Mouse (Mus musculus) hindbrain, embryonic 12.5 days (tissue): ENCODE results near the gene Obscn. TPM values are rescaled to one million over a fixed set of nuclear protein-coding genes. Genes with fewer than 3 reads are reported as not detected.

Experiments
- ATAC-seq: fragments of 200-750 bp; cut with Nextera tagmentation; 2 replicates; pipeline ENCODE4 v1.8.0; 2017; ENCODE audit warnings: moderate TSS enrichment; ENCODE audit not compliant: low FRiP score
- H3K27ac ChIP-seq: fragments of 300-500 bp; sonication (generic); 2 replicates; pipeline ENCODE4 v1.5.1; 2016; ENCODE audit warnings: mild to moderate bottlenecking
- H3K27me3 ChIP-seq: fragments of 300-500 bp; sonication (generic); 2 replicates; pipeline ENCODE4 v1.6.1; 2016; ENCODE audit warnings: mild to moderate bottlenecking
- H3K36me3 ChIP-seq: fragments of 300-500 bp; sonication (generic); 2 replicates; pipeline ENCODE4 v1.6.1; 2016; ENCODE audit warnings: mild to moderate bottlenecking
- H3K4me1 ChIP-seq: fragments of 300-500 bp; sonication (generic); 2 replicates; pipeline ENCODE4 v1.6.1; 2016
- H3K4me2 ChIP-seq: fragments of 300-500 bp; sonication (generic); replicated peaks from 2 replicates; pipeline ENCODE4 v1.6.1; 2016; ENCODE audit warnings: mild to moderate bottlenecking
- H3K4me3 ChIP-seq: fragments of 300-500 bp; sonication (generic); 2 replicates; pipeline ENCODE4 v1.5.1; 2016; ENCODE audit warnings: mild to moderate bottlenecking
- H3K9ac ChIP-seq: fragments of 300-500 bp; sonication (generic); 2 replicates; pipeline ENCODE4 v1.6.1; 2016; ENCODE audit warnings: mild to moderate bottlenecking, moderate library complexity
- H3K9me3 ChIP-seq: fragments of 300-500 bp; sonication (generic); replicated peaks from 2 replicates; pipeline ENCODE4 v1.6.1; 2016; ENCODE audit warnings: mild to moderate bottlenecking
- WGBS: fragments of 180-500 bp; shearing (Covaris S2); methylation state at CpG from one replicate; pipeline ENCODE4 v1.1.7; 2016; 5-methylcytosine and 5-hydroxymethylcytosine counted together
- polyA plus RNA-seq: library from polyadenylated mRNA; unstranded; fragments of >200 nt; fragmentation: Nextera tagmentation; extraction: Ambion mirVana; gene quantifications from 2 replicates; pipeline ENCODE4 v1.2.1, GENCODE M21; 2016

Obscn gene
- polyA plus RNA-seq, 1 experiment from 2014 or later = 0.28 TPM

DNA sequence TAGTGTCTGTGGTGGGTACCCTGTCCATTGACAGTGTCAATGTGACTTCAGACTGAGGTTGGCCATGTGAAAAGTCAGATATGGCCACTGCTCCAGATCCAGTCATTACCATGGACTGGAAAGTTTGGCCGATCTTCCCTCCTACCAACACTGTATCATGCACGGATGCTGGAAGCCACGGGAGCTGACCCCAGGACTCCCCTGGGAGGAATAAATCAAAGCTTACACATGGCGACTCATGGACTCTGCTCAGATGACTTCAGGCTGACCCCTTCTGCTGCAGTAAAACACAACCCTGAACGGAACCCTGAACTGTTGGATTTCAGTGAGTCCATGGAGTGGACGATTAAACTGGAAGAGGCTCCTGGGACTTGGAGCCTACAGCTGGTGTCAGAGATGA lies 109.8 kb downstream of the Obscn start:
- Histone ChIP-seq H3K27me3 (no peaks in the 10 kb centered on the region), H3K9me3 (no peaks in the 10 kb centered on the region), H3K4me3 (no peak overlapping the region), H3K36me3 (no peaks in the 10 kb centered on the region), H3K4me2 (no peak overlapping the region), H3K4me1 (no peaks in the 10 kb centered on the region), H3K27ac (no peak overlapping the region), H3K9ac (no peak overlapping the region)
- 76% methylated on average over 6 of the region's 6 CpGs for WGBS
- ATAC-seq = no peak

DNA sequence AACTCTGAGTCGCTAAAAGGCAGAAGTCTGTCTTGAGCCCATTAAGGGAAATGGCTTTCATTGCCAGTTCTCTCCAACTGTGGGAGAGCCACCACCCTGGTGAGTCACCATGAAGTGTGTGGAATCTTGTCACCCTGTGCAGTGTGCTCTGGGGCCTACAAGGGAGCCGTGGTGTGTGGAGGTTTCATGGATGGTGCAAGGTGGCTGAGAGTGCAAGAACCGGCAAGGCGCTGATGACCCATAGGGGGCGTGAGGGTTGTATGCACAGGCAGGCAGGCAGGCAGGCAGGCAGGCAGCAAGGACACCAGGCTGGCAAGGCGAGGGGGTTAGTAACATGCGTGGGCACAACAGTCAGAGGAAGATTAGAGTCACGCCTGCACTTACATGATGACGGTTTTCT lies 121.2 kb downstream of the Obscn start:
- ATAC-seq = no peak

DNA sequence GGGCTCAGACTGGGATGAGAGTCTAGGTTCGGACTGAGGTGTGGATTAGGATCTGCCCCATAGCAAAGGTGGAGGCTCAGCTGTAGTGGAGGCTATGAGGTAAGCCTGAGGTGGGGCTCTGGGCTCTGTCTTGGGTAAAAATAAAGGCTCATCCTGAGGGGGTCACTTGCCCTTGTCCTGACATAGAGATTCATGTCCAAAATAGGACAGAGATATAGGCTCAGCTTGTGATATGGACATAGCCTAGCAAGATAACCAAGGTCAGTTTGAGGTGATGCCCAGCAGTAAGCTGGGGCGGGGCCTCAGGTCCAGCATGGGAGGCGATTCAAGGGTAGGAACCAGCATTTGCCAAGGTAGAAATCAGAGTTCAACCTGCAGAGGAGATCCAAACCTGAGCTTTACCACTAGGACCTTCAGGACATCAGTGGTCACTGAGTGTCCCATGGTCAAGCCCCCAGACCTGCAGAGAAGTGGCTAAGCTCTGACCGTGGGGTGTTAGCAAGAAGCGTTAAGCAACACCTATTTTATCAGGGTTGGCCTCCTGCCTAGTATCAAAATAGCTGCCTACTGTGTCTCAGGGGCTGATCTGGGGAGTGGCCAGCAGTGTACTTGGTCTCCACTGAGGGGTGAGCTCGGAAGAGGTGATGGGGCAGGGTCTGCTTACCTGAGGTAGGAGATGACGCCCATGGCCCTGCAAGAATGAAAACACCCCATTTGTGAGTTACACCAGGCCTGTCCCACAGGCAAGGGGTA lies 133.7 kb downstream of the Obscn start:
- 78% methylated on average over 7 of the region's 7 CpGs for WGBS
- ATAC-seq = no peak
- Histone ChIP-seq H3K27me3 (0 out of 2 replicates have a peak, but pooled peaks cover under 1% of the 10 kb centered on the region), H3K4me2 (no peak overlapping the region), H3K4me3 (no peak overlapping the region), H3K27ac (no peak overlapping the region), H3K4me1 (no peaks in the 10 kb centered on the region), H3K36me3 (no peaks in the 10 kb centered on the region), H3K9ac (no peak overlapping the region), H3K9me3 (no peaks in the 10 kb centered on the region)

More for the DNA sequence above, 121.2 kb downstream of the Obscn start:
- H3K27ac ChIP-seq = no peak overlapping the region
- no peaks in the 10 kb centered on the region for H3K9me3 ChIP-seq
- no peaks in the 10 kb centered on the region for H3K4me1 ChIP-seq
- WGBS = 38% methylated on average over 9 of the region's 9 CpGs
- no peak overlapping the region for H3K9ac ChIP-seq
- H3K4me2 ChIP-seq = no peak overlapping the region
- H3K4me3 ChIP-seq = no peak overlapping the region
- H3K36me3 ChIP-seq = no peaks in the 10 kb centered on the region
- H3K27me3 ChIP-seq = peaks cover 5% of the 10 kb centered on the region

DNA sequence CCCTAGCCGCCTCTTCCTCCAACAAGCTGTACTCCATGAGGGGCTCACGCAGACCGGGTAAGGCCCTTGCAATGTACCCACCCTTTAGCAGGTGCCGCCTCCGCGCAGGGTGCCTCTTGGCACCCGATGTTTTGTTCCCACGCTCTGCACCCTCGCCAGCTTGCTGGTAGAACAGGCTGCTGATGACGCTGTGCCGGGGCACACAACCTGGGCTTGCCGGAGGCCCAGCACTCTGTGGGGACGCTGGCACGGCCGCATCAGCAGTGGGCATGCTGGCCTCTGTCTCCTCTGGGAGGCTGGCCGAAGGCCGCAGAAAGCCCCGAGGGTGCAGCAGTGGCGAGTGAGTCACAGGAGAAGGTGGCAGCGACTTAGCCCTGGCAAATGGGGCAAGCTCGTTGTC lies 135.6 kb downstream of the Obscn start:
- ATAC-seq = no peak
- H3K9me3 ChIP-seq = no peaks in the 10 kb centered on the region
- H3K27me3 ChIP-seq = peaks cover 16% of the 10 kb centered on the region
- WGBS = 93% methylated on average over 21 of the region's 21 CpGs
- H3K36me3 ChIP-seq = no peaks in the 10 kb centered on the region
- no peak overlapping the region for H3K27ac ChIP-seq
- no peak overlapping the region for H3K9ac ChIP-seq
- no peak overlapping the region for H3K4me3 ChIP-seq
- no peak overlapping the region for H3K4me2 ChIP-seq
- no peaks in the 10 kb centered on the region for H3K4me1 ChIP-seq

DNA sequence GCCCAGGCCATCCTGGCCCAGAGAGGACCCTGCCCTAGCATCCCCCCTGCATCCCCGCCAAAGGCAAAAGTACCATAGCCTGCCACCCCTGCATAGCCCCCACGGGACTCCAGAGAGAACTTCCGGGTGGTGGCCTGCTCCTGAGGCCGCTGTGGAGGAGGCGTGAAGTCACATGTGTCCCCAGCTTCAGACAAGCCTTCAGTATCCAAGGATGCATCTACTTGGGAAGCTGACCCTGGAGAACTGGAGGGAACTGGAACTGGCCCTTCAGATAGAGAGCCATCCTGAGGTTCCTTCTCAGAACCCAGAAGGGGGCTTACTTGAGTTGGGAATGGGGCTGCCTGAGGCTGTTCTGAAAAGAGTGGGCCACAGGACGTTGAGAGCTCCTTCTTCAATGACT lies 136.4 kb downstream of the Obscn start:
- WGBS = 80% methylated on average over 6 of the region's 6 CpGs
- no peak for ATAC-seq
- no peak overlapping the region for H3K27ac ChIP-seq
- H3K4me2 ChIP-seq = no peak overlapping the region
- no peaks in the 10 kb centered on the region for H3K4me1 ChIP-seq
- no peak overlapping the region for H3K9ac ChIP-seq
- H3K4me3 ChIP-seq = no peak overlapping the region
- H3K9me3 ChIP-seq = no peaks in the 10 kb centered on the region
- peaks cover 24% of the 10 kb centered on the region for H3K27me3 ChIP-seq
- H3K36me3 ChIP-seq = no peaks in the 10 kb centered on the region

DNA sequence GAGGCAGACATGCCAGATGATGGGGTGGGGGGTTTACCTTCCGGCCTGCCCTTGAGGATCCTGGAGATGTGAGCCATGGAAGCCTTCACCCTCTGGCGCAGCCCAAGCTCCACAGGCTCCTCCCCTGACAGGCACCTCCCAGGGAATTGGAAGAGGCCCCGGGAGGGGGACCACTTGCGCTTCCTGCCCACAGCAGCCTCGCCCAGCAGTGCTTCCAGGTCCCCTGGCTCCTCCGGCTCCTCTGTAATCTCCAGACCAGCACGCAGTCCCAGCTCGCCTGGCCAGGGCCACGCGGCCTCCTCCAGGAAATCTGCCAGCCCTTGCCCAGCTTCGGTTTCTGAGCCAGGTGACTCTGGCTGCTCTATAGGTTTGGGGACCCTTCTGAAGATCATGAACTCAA lies 137.0 kb downstream of the Obscn start:
- peaks cover 6% of the 10 kb centered on the region; the same call in 1 of the 2 replicates for H3K4me1 ChIP-seq

DNA sequence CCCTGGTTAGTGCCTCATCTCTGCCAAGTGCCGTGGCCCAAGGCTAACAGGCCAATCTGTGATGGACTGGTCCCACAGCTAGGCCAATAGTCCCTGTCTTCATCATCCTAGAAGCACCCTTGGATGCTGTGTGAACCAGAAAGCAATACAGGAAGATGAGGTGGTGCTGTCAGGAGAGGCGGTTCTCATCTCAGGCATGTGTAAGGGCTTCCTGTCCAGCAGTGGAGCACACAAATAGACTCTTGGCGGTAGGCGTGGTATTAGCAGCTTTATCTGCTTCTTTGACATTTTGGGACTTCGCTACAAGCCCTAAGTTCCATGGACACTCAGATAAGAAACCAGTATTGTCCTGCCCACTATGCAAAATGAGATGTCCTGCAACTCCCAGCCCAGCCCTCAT lies 138.7 kb downstream of the Obscn start:
- Histone ChIP-seq H3K4me2 (no peak overlapping the region), H3K4me3 (no peak overlapping the region), H3K27me3 (peaks cover 43% of the 10 kb centered on the region), H3K36me3 (no peaks in the 10 kb centered on the region), H3K9ac (no peak overlapping the region), H3K9me3 (no peaks in the 10 kb centered on the region), H3K27ac (no peak overlapping the region), H3K4me1 (peaks cover 7% of the 10 kb centered on the region; the same call in 1 of the 2 replicates)
- no peak for ATAC-seq
- WGBS = 93% methylated on average over 5 of the region's 5 CpGs

More for the DNA sequence above, 137.0 kb downstream of the Obscn start:
- Histone ChIP-seq H3K27me3 (peaks cover 30% of the 10 kb centered on the region), H3K4me2 (no peak overlapping the region), H3K4me3 (no peak overlapping the region), H3K36me3 (no peaks in the 10 kb centered on the region), H3K9ac (no peak overlapping the region), H3K27ac (no peak overlapping the region), H3K9me3 (no peaks in the 10 kb centered on the region)
- ATAC-seq = no peak
- 66% methylated on average over 11 of the region's 11 CpGs for WGBS

DNA sequence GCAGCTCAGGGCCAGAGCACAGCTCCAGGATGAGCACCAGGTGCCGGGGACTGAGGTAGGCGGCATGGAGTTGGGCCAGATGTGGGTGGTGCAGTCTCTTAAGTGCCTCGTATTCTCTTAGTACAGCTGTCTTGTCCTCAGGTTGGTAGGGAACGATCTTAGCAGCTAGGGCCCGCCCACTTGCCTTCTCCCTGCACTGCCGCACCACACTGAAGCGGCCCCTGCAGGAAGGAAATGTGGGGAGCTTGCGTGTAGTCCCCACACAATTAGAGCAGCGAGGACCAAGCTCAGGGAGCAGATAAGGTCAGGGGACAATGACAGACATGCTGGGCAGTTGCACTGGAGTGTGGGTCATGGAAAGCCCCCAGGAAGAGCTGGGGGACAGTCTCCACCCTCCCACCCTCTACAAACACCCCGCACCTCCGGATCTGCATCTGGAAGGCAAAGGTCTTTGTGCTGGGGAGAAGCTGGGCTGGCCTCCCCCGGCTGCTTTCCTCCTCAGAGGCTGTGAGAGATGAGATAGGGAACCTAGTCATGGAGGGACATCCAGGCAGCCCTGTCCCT lies 140.3 kb downstream of the Obscn start:
- Histone ChIP-seq H3K27me3 (peaks cover 43% of the 10 kb centered on the region), H3K27ac (no peak overlapping the region), H3K9me3 (no peaks in the 10 kb centered on the region), H3K4me3 (no peak overlapping the region), H3K4me1 (peaks cover 7% of the 10 kb centered on the region; the same call in 1 of the 2 replicates), H3K36me3 (0 out of 2 replicates have a peak, but pooled peaks cover 5% of the 10 kb centered on the region), H3K4me2 (no peak overlapping the region), H3K9ac (no peak overlapping the region)
- ATAC-seq = no peak
- WGBS = 56% methylated on average over 12 of the region's 12 CpGs

DNA sequence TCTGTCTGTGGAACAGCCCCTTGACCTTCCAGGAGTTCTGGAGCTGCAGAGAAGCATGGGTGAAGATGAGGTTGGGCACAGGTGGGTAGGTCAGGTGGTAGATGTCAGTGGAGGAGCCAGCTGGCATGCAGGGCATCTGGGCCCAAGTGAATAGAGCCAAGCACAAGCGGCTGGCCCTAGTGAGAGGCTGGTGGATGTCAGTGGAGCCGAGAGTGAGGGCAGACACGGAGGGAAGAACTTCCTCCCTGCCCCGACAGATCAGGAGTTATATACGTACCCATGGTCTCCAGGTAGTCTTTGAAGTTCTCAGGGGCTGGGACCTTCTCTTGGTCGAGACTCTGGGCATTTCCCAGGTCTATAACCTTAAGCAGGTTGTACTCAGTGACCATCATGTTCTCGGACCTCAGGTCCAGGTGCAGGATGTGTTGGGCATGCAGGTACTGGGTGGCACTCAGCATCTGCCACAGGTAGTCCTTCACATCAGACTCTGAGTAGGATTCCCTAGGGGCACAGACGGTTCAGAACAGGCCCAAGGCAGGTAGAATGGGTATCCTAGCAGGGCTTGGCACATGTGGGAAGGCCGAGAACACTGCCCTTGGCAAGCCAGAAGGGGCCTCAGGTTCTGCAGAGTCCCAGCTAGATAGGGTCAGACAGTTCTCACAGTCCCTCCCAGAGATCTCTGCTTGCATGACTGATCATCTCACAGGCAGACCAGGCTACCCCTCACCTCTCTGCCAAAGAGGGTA lies 141.0 kb downstream of the Obscn start:
- Histone ChIP-seq H3K27ac (no peak overlapping the region), H3K36me3 (peaks cover 11% of the 10 kb centered on the region), H3K9me3 (no peaks in the 10 kb centered on the region), H3K4me3 (no peak overlapping the region), H3K27me3 (peaks cover 43% of the 10 kb centered on the region), H3K4me2 (0 out of 2 replicates have a peak overlapping the region, but pooled peaks have one; percentile 69), H3K4me1 (peaks cover 7% of the 10 kb centered on the region; the same call in 1 of the 2 replicates), H3K9ac (no peak overlapping the region)
- WGBS = 77% methylated on average over 9 of the region's 9 CpGs
- no peak for ATAC-seq

DNA sequence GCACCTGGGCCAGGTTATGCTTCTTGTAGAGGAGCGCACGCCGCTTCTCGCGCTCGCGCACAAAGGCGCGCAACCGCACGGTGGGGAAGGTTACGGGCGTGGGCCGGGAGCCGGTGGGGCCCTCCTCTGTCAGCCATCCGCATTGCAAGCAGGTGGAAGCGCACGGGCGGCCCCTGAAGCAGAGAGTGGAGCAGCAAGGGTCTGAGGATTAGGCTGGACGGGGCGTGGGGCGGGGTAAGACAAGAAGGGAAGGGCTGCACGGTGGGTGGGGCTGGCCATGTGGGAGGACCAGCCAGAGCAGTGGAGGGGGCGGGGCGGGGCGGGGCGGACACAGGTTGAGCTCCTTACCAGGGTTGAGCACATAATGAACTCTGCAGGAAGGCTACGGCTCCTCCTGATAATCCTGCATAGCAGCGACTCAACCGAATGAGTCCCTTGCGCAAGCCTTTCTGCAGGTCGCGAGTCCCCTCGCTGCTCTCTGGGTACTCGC lies 141.8 kb downstream of the Obscn start:
- H3K9ac ChIP-seq = peak overlapping the region; percentile 53
- peaks cover 43% of the 10 kb centered on the region for H3K27me3 ChIP-seq
- H3K4me3 ChIP-seq = peak overlapping the region; percentile 38
- no peaks in the 10 kb centered on the region for H3K9me3 ChIP-seq
- no peak overlapping the region for H3K27ac ChIP-seq
- H3K4me1 ChIP-seq = peaks cover 7% of the 10 kb centered on the region; the same call in 1 of the 2 replicates
- under 1% methylated on average over 28 of the region's 35 CpGs for WGBS
- ATAC-seq = peak; percentile 58; the same call in 1 of the 2 replicates
- peak overlapping the region; percentile 69 for H3K4me2 ChIP-seq
- peaks cover 19% of the 10 kb centered on the region for H3K36me3 ChIP-seq

DNA sequence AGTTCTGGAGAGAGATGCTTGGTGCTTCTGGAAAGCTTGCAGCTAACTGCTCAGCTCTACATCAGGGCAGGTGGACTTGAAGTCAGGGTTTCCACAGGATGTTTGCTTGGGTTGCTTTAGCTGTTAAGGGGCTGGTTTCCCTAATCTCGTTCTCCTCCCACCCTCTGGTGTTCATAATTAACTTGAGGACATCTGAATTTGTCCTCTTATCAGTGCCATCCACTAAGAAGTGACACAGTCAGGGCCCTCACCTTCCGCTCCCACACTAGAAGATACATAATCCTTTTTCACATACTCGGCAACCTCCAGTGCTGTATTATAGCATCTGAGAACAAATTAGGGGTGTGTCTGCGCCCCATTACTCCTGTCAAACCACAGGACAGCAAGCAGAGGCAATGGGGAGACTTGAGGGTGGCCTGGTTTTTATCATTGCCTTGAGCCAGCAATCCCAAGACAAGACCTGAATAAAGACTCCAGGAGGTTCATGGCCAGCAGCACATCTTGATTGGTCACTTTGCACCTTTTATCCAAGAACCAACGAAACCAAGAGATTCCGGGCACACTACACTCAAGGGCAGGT lies 143.0 kb downstream of the Obscn start:
- H3K27me3 ChIP-seq = peaks cover 43% of the 10 kb centered on the region
- H3K4me3 ChIP-seq = no peak overlapping the region
- H3K9ac ChIP-seq = no peak overlapping the region
- H3K4me1 ChIP-seq = peaks cover 7% of the 10 kb centered on the region; the same call in 1 of the 2 replicates
- no peaks in the 10 kb centered on the region for H3K9me3 ChIP-seq
- no peak for ATAC-seq
- H3K36me3 ChIP-seq = peaks cover 31% of the 10 kb centered on the region
- WGBS = 87% methylated on average over 6 of the region's 6 CpGs
- H3K27ac ChIP-seq = no peak overlapping the region
- no peak overlapping the region for H3K4me2 ChIP-seq

DNA sequence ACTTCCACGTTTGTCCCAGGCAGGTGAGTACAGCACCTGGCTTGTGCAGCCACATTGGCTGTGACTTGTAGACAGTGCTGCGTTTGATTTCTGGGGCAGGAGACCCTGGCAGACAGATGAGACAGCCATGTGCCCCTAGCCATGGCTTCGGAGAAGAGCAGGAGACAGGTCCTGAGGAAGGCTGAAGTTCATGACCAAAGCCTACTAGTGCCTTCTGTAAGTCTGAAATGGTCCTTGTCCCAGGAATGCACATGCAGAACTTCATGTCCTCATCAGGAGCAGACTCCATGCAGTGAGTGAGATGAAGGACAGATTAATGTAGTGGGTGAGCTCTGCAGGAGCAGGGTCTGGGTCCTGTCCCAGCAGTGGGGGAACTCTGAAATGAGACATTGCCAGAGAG lies 144.3 kb downstream of the Obscn start:
- no peaks in the 10 kb centered on the region for H3K9me3 ChIP-seq
- H3K4me1 ChIP-seq = peaks cover 7% of the 10 kb centered on the region; the same call in 1 of the 2 replicates
- no peak overlapping the region for H3K27ac ChIP-seq
- H3K4me3 ChIP-seq = no peak overlapping the region
- H3K36me3 ChIP-seq = peaks cover 43% of the 10 kb centered on the region
- ATAC-seq = no peak
- no peak overlapping the region for H3K4me2 ChIP-seq
- 84% methylated on average over 3 of the region's 3 CpGs for WGBS
- peaks cover 37% of the 10 kb centered on the region for H3K27me3 ChIP-seq
- no peak overlapping the region for H3K9ac ChIP-seq
